Mouse (Mus musculus): ENCODE measurements around the gene Cryzl2. TPM values are rescaled to one million over a fixed set of nuclear protein-coding genes. Genes with fewer than 3 reads are reported as not detected.

Gene Cryzl2
- total and polyA plus RNA-seq, 2 experiments from 2014 or later: 6.9 to 12.8 TPM

GRCm38 (mm10) chr1:157522322-157522721, 63.9 kb downstream of the Cryzl2 start:
- WGBS: 94% methylated on average over 5 of the region's 5 CpGs
- no peak overlapping the region for H3K27ac ChIP-seq (ENCODE audit: low read depth, low read length)
- no peaks in the 10 kb centered on the region for H3K36me3 ChIP-seq (ENCODE audit: insufficient read depth)
- H3K4me3 ChIP-seq (ENCODE audit: low read depth, low read length): no peak overlapping the region
- H3K4me1 ChIP-seq (ENCODE audit: insufficient read depth): 0 out of 2 replicates have a peak, but pooled peaks cover 6% of the 10 kb centered on the region
- H3K27me3 ChIP-seq (ENCODE audit: insufficient read depth, low read length): no peaks in the 10 kb centered on the region
- no peak for TF ChIP-seq CTCF (IDR thresholded peaks at IDR 0.05; ENCODE audit: low read depth)
- no peak overlapping the region for H3K4me2 ChIP-seq (ENCODE audit: low read depth)
- DNase-seq: no peak
- ATAC-seq: no peak
- no peak overlapping the region for H3K9ac ChIP-seq
- H3K9me3 ChIP-seq (ENCODE audit: low read length): no peaks in the 10 kb centered on the region

- ATAC-seq: no peak
- 89% methylated on average over 7 of the region's 7 CpGs for WGBS
- Histone ChIP-seq H3K36me3 (ENCODE audit: insufficient read depth) (no peaks in the 10 kb centered on the region), H3K27ac (ENCODE audit: low read depth, low read length) (no peak overlapping the region), H3K4me1 (ENCODE audit: insufficient read depth) (no peaks in the 10 kb centered on the region), H3K27me3 (ENCODE audit: insufficient read depth, low read length) (no peaks in the 10 kb centered on the region), H3K4me2 (ENCODE audit: low read depth) (no peak overlapping the region), H3K4me3 (ENCODE audit: low read depth, low read length) (no peak overlapping the region), H3K9ac (no peak overlapping the region), H3K9me3 (ENCODE audit: low read length) (no peaks in the 10 kb centered on the region)
- DNase-seq: no peak
- no peak for TF ChIP-seq CTCF (IDR thresholded peaks at IDR 0.05; ENCODE audit: low read depth)
These were observed 66.4 kb downstream of the Cryzl2 start for GRCm38 (mm10) chr1:157524775-157525174.

- ATAC-seq (no peak), DNase-seq (no peak)
- Histone ChIP-seq H3K36me3 (ENCODE audit: insufficient read depth) (no peaks in the 10 kb centered on the region), H3K27ac (ENCODE audit: low read depth, low read length) (no peak overlapping the region), H3K27me3 (ENCODE audit: insufficient read depth, low read length) (no peaks in the 10 kb centered on the region), H3K4me1 (ENCODE audit: insufficient read depth) (no peaks in the 10 kb centered on the region), H3K4me2 (ENCODE audit: low read depth) (no peak overlapping the region), H3K4me3 (ENCODE audit: low read depth, low read length) (no peak overlapping the region), H3K9ac (no peak overlapping the region), H3K9me3 (ENCODE audit: low read length) (no peaks in the 10 kb centered on the region)
- WGBS: 85% methylated on average over 16 of the region's 16 CpGs
- no peak for TF ChIP-seq CTCF (IDR thresholded peaks at IDR 0.05; ENCODE audit: low read depth)
These were observed 67.4 kb downstream of the Cryzl2 start for GRCm38 (mm10) chr1:157525692-157526354.

GRCm38 (mm10) chr1:157526625-157527024, 68.2 kb downstream of the Cryzl2 start:
- no peak overlapping the region for H3K4me3 ChIP-seq (ENCODE audit: low read depth, low read length)
- DNase-seq (no peak), ATAC-seq (no peak; the same call in 1 of the 2 replicates)
- no peaks in the 10 kb centered on the region for H3K9me3 ChIP-seq (ENCODE audit: low read length)
- no peaks in the 10 kb centered on the region for H3K36me3 ChIP-seq (ENCODE audit: insufficient read depth)
- no peak overlapping the region for H3K9ac ChIP-seq
- 52% methylated on average over 5 of the region's 5 CpGs for WGBS
- no peak for TF ChIP-seq CTCF (IDR thresholded peaks at IDR 0.05; ENCODE audit: low read depth)
- H3K27me3 ChIP-seq (ENCODE audit: insufficient read depth, low read length): no peaks in the 10 kb centered on the region
- no peaks in the 10 kb centered on the region for H3K4me1 ChIP-seq (ENCODE audit: insufficient read depth)
- no peak overlapping the region for H3K4me2 ChIP-seq (ENCODE audit: low read depth)
- H3K27ac ChIP-seq (ENCODE audit: low read depth, low read length): no peak overlapping the region

GRCm38 (mm10) chr1:157532826-157533460, 74.6 kb downstream of the Cryzl2 start:
- WGBS: 40% methylated on average over 8 of the region's 8 CpGs
- Histone ChIP-seq H3K9me3 (ENCODE audit: low read length) (no peaks in the 10 kb centered on the region), H3K27ac (ENCODE audit: low read depth, low read length) (no peak overlapping the region), H3K36me3 (ENCODE audit: insufficient read depth) (no peaks in the 10 kb centered on the region), H3K4me3 (ENCODE audit: low read depth, low read length) (no peak overlapping the region), H3K9ac (no peak overlapping the region), H3K4me1 (ENCODE audit: insufficient read depth) (no peaks in the 10 kb centered on the region), H3K27me3 (ENCODE audit: insufficient read depth, low read length) (no peaks in the 10 kb centered on the region), H3K4me2 (ENCODE audit: low read depth) (no peak overlapping the region)
- no peak for TF ChIP-seq CTCF (IDR thresholded peaks at IDR 0.05; ENCODE audit: low read depth)
- no peak for DNase-seq
- no peak for ATAC-seq

GRCm38 (mm10) chr1:157535571-157535970, 77.2 kb downstream of the Cryzl2 start:
- H3K4me2 ChIP-seq (ENCODE audit: low read depth): no peak overlapping the region
- no peaks in the 10 kb centered on the region for H3K27me3 ChIP-seq (ENCODE audit: insufficient read depth, low read length)
- no peaks in the 10 kb centered on the region for H3K36me3 ChIP-seq (ENCODE audit: insufficient read depth)
- DNase-seq (no peak), ATAC-seq (no peak)
- WGBS: 75% methylated on average over 1 of the region's 1 CpGs
- no peak overlapping the region for H3K27ac ChIP-seq (ENCODE audit: low read depth, low read length)
- no peak overlapping the region for H3K9ac ChIP-seq
- no peaks in the 10 kb centered on the region for H3K9me3 ChIP-seq (ENCODE audit: low read length)
- TF ChIP-seq CTCF (IDR thresholded peaks at IDR 0.05; ENCODE audit: low read depth): no peak
- H3K4me1 ChIP-seq (ENCODE audit: insufficient read depth): no peaks in the 10 kb centered on the region
- no peak overlapping the region for H3K4me3 ChIP-seq (ENCODE audit: low read depth, low read length)

GRCm38 (mm10) chr1:157536471-157536870, 78.1 kb downstream of the Cryzl2 start:
- Histone ChIP-seq H3K36me3 (ENCODE audit: insufficient read depth) (no peaks in the 10 kb centered on the region), H3K27me3 (ENCODE audit: insufficient read depth, low read length) (no peaks in the 10 kb centered on the region), H3K9ac (no peak overlapping the region), H3K4me2 (ENCODE audit: low read depth) (no peak overlapping the region), H3K4me3 (ENCODE audit: low read depth, low read length) (no peak overlapping the region), H3K4me1 (ENCODE audit: insufficient read depth) (no peaks in the 10 kb centered on the region), H3K9me3 (ENCODE audit: low read length) (no peaks in the 10 kb centered on the region), H3K27ac (ENCODE audit: low read depth, low read length) (no peak overlapping the region)
- ATAC-seq (peak; percentile 69), DNase-seq (peak; percentile 89)
- TF ChIP-seq CTCF (IDR thresholded peaks at IDR 0.05; ENCODE audit: low read depth): peak; percentile 95
- 7% methylated on average over 6 of the region's 6 CpGs for WGBS

Data from forebrain, postnatal 0 days (tissue).